Mouse (Mus musculus) kidney, embryonic 15.5 days (tissue): ENCODE measurements around the gene Adamts4. TPM values are rescaled to one million over a fixed set of nuclear protein-coding genes. Genes with fewer than 3 reads are reported as not detected.
"Not testable (repeated sequence)": the region's sequence is repeated elsewhere in the genome, so short reads cannot be mapped to it uniquely, and the experiment has no call there.

Experiments used
- ATAC-seq: fragments of 200-750 bp; cut with Nextera tagmentation; replicated peaks from 2 replicates; pipeline ENCODE4 v1.8.0; 2017; ENCODE audit warnings: moderate TSS enrichment; ENCODE audit not compliant: low FRiP score
- H3K27ac ChIP-seq: fragments of 300-500 bp; sonication (generic); 2 replicates; pipeline ENCODE4 v1.5.1; 2015; ENCODE audit warnings: mild to moderate bottlenecking, inconsistent platforms
- H3K27me3 ChIP-seq: fragments of 300-500 bp; sonication (generic); 2 replicates; pipeline ENCODE4 v1.6.1; 2015; ENCODE audit warnings: inconsistent platforms
- H3K36me3 ChIP-seq: fragments of 300-500 bp; sonication (generic); 2 replicates; pipeline ENCODE4 v1.6.1; 2015; ENCODE audit warnings: inconsistent platforms
- H3K4me1 ChIP-seq: fragments of 300-500 bp; sonication (generic); 2 replicates; pipeline ENCODE4 v1.6.1; 2015; ENCODE audit warnings: inconsistent platforms
- H3K4me2 ChIP-seq: fragments of 300-500 bp; sonication (generic); 2 replicates; pipeline ENCODE4 v1.6.1; 2015; ENCODE audit warnings: moderate library complexity, mild to moderate bottlenecking, inconsistent platforms
- H3K4me3 ChIP-seq: fragments of 300-500 bp; sonication (generic); replicated peaks from 2 replicates; pipeline ENCODE4 v1.5.1; 2015; ENCODE audit warnings: mild to moderate bottlenecking, inconsistent platforms
- H3K9ac ChIP-seq: fragments of 300-500 bp; sonication (generic); 2 replicates; pipeline ENCODE4 v1.6.1; 2015; ENCODE audit warnings: mild to moderate bottlenecking, inconsistent platforms
- H3K9me3 ChIP-seq: fragments of 300-500 bp; sonication (generic); replicated peaks from 2 replicates; pipeline ENCODE4 v1.6.1; 2016; ENCODE audit warnings: inconsistent platforms
- WGBS: fragments of 180-500 bp; shearing (Covaris S2); methylation state at CpG from one replicate; pipeline ENCODE4 v1.1.7; 2015; ENCODE audit warnings: mixed read lengths; 5-methylcytosine and 5-hydroxymethylcytosine counted together
- polyA plus RNA-seq: library from polyadenylated mRNA; unstranded; fragments of >200 nt; fragmentation: Nextera tagmentation; extraction: Ambion mirVana; gene quantifications from 2 replicates; pipeline ENCODE4 v1.2.1, GENCODE M21; 2015

Gene Adamts4
- polyA plus RNA-seq, 1 experiment from 2014 or later, result 11.6 TPM

- no peak overlapping the region for H3K4me2 ChIP-seq
- H3K27ac ChIP-seq, result no peak overlapping the region
- no peak overlapping the region for H3K4me3 ChIP-seq
- ATAC-seq, result no peak
- 70% methylated on average over 3 of the region's 3 CpGs for WGBS
- H3K36me3 ChIP-seq, result no peaks in the 10 kb centered on the region
- H3K27me3 ChIP-seq, result peaks cover 22% of the 10 kb centered on the region
- H3K9ac ChIP-seq, result no peak overlapping the region
- H3K4me1 ChIP-seq, result peaks cover 7% of the 10 kb centered on the region
- H3K9me3 ChIP-seq, result no peaks in the 10 kb centered on the region
Measured at GRCm38 (mm10) chr1:171298226-171298625, 48.0 kb downstream of the Adamts4 start.

GRCm38 (mm10) chr1:171306157-171306556 is 55.9 kb downstream of the Adamts4 start:
- not testable (repeated sequence) for H3K9ac ChIP-seq, H3K9me3 ChIP-seq, H3K4me3 ChIP-seq, H3K4me2 ChIP-seq, H3K27ac ChIP-seq, H3K4me1 ChIP-seq, H3K36me3 ChIP-seq, H3K27me3 ChIP-seq, ATAC-seq
- WGBS, result 75% methylated on average over 5 of the region's 5 CpGs

GRCm38 (mm10) chr1:171309321-171309720 is 59.1 kb downstream of the Adamts4 start:
- Histone ChIP-seq H3K4me1 (no peaks in the 10 kb centered on the region), H3K27ac (no peak overlapping the region), H3K9me3 (no peaks in the 10 kb centered on the region), H3K27me3 (no peaks in the 10 kb centered on the region), H3K36me3 (no peaks in the 10 kb centered on the region), H3K4me2 (no peak overlapping the region), H3K4me3 (no peak overlapping the region), H3K9ac (no peak overlapping the region)
- 69% methylated on average over 2 of the region's 2 CpGs for WGBS
- no peak for ATAC-seq

Other genes starting within 250 kb of the Adamts4 start
- gene Fcgr4, start 231.5 kb upstream of the Adamts4 start, polyA plus RNA-seq, result 1.2 and 1.3 TPM in 2 replicates
- gene Fcgr3, start 185.5 kb upstream of the Adamts4 start, polyA plus RNA-seq, result 7.8 and 10.5 TPM in 2 replicates
- gene Cfap126, start 136.5 kb upstream of the Adamts4 start, polyA plus RNA-seq, result 2.0 and 2.1 TPM in 2 replicates
- gene Sdhc, start 99.8 kb upstream of the Adamts4 start, polyA plus RNA-seq, result 307 and 309 TPM in 2 replicates
- gene Mpz, start 99.7 kb upstream of the Adamts4 start, polyA plus RNA-seq, result 0.86 and 0.99 TPM in 2 replicates
- 2.8 and 4.0 TPM in 2 replicates for gene Pcp4l1, start 54.2 kb upstream of the Adamts4 start, polyA plus RNA-seq
- 0.26 and 0.81 TPM in 2 replicates for gene Nr1i3, start 36.5 kb upstream of the Adamts4 start, polyA plus RNA-seq
- gene Tomm40l, start 27.9 kb upstream of the Adamts4 start, polyA plus RNA-seq, result 35.1 and 35.4 TPM in 2 replicates
- 45.5 and 97.5 TPM in 2 replicates for gene Apoa2, start 25.4 kb upstream of the Adamts4 start, polyA plus RNA-seq
- 35.0 and 36.9 TPM in 2 replicates for gene Fcer1g, start 16.1 kb upstream of the Adamts4 start, polyA plus RNA-seq
- gene Ndufs2, start 967 bp downstream of the Adamts4 start, polyA plus RNA-seq, result 276 and 283 TPM in 2 replicates
- gene B4galt3, start 19.9 kb downstream of the Adamts4 start, polyA plus RNA-seq, result 80.4 and 94.3 TPM in 2 replicates
- gene Ppox, start 30.8 kb downstream of the Adamts4 start, polyA plus RNA-seq, result 63.0 and 65.4 TPM in 2 replicates
- gene Usp21, start 37.6 kb downstream of the Adamts4 start, polyA plus RNA-seq, result 87.7 and 97.8 TPM in 2 replicates
- 106 and 118 TPM in 2 replicates for gene Ufc1, start 44.6 kb downstream of the Adamts4 start, polyA plus RNA-seq
- 53.1 and 55.7 TPM in 2 replicates for gene Dedd, start 78.7 kb downstream of the Adamts4 start, polyA plus RNA-seq
- gene Nit1, start 95.2 kb downstream of the Adamts4 start, polyA plus RNA-seq, result 47.8 and 50.5 TPM in 2 replicates
- 122 and 130 TPM in 2 replicates for gene Pfdn2, start 95.2 kb downstream of the Adamts4 start, polyA plus RNA-seq
- 2.6 TPM in 2 replicates for gene Klhdc9, start 110.4 kb downstream of the Adamts4 start, polyA plus RNA-seq
- gene Nectin4, start 119.7 kb downstream of the Adamts4 start, polyA plus RNA-seq, result 3.0 and 3.5 TPM in 2 replicates
- 1.2 and 1.6 TPM in 2 replicates for gene Arhgap30, start 138.5 kb downstream of the Adamts4 start, polyA plus RNA-seq
- gene Usf1, start 160.9 kb downstream of the Adamts4 start, polyA plus RNA-seq, result 71.2 and 90.9 TPM in 2 replicates
- 6.8 and 7.5 TPM in 2 replicates for gene Tstd1, start 168.5 kb downstream of the Adamts4 start, polyA plus RNA-seq
- 137 TPM in 2 replicates for gene F11r, start 187.1 kb downstream of the Adamts4 start, polyA plus RNA-seq